ENCODE assay signal across 37 mouse cellular contexts in the genomic region with DNA sequence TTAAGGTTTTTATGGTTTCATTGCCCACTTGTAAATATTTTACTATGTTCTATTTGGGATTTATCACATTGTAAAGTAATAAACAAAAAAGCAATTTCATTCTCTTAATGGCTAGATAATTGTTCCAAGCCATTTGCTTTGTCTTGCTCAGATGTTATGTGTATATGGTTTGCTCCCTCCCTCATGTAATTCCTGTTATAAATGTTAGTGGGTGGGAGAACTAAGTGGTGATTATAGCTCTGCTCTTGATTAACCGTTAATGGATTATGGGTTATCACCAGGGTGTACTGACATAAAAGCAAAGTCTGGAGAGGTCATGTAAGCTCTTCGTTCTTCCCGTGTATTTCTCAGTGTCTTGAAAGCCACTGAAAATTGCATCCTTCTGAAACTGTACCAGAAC. TPM values are rescaled to one million over a fixed set of nuclear protein-coding genes. Genes with fewer than 3 reads are reported as not detected.
"Had no signal": no experiment of that assay in that cellular context is flagged by ENCODE, and none has a peak within 500 bp of the region (broad histone marks: within the 10 kb centered on the region; RNA-seq: fewer than 3 reads in every experiment).

No protein-coding gene starts in this region.

- H3K4me3 ChIP-seq: embryonic facial prominence, embryonic 10.5 days; embryonic facial prominence, embryonic 12.5 days; embryonic facial prominence, embryonic 13.5 days; embryonic facial prominence, embryonic 15.5 days; erythroblast, embryonic 14.5 days; forebrain, embryonic 10.5 days; forebrain, embryonic 12.5 days; forebrain, embryonic 13.5 days; forebrain, embryonic 15.5 days; gastrocnemius, adult 2 months had no signal

- H3K27me3 ChIP-seq: embryonic facial prominence, embryonic 12.5 days; embryonic facial prominence, embryonic 13.5 days; embryonic facial prominence, embryonic 15.5 days; forebrain, embryonic 12.5 days; forebrain, embryonic 13.5 days; forebrain, embryonic 15.5 days had no signal

- H3K27ac ChIP-seq: embryonic facial prominence, embryonic 10.5 days; embryonic facial prominence, embryonic 12.5 days; embryonic facial prominence, embryonic 13.5 days; embryonic facial prominence, embryonic 15.5 days; forebrain, embryonic 10.5 days; forebrain, embryonic 12.5 days; forebrain, embryonic 13.5 days; forebrain, embryonic 15.5 days; gastrocnemius, adult 2 months had no signal

- H3K36me3 ChIP-seq: embryonic facial prominence, embryonic 10.5 days; embryonic facial prominence, embryonic 12.5 days; embryonic facial prominence, embryonic 13.5 days; embryonic facial prominence, embryonic 15.5 days; forebrain, embryonic 10.5 days; forebrain, embryonic 12.5 days; forebrain, embryonic 15.5 days had no signal

- DNase-seq: cerebellum, adult 2 months; cerebellum, adult 8-10 months; cerebellum, adult 9-10 months; cerebellum, adult 9-11 months; cerebellum, postnatal 10 days; cerebellum, postnatal 14 days; cerebellum, postnatal 25 days; cerebellum, postnatal 36 days; embryo, embryonic 11 days; forebrain, postnatal 0 days; gastrocnemius, adult 2 months; gastrocnemius, postnatal 10 days; gastrocnemius, postnatal 14 days; gastrocnemius, postnatal 25 days; gastrocnemius, postnatal 36 days; heart, adult 11 months; heart, adult 18-20 months had no signal

- H3K9me3 ChIP-seq: embryonic facial prominence, embryonic 10.5 days; embryonic facial prominence, embryonic 12.5 days; embryonic facial prominence, embryonic 13.5 days; embryonic facial prominence, embryonic 15.5 days; forebrain, embryonic 10.5 days; forebrain, embryonic 12.5 days; forebrain, embryonic 13.5 days; forebrain, embryonic 15.5 days had no signal

- ATAC-seq: forebrain, embryonic 13.5 days; forebrain, embryonic 14.5 days; forebrain, embryonic 15.5 days; forebrain, embryonic 16.5 days; forebrain, postnatal 0 days had no signal

- H3K9ac ChIP-seq: embryonic facial prominence, embryonic 12.5 days; embryonic facial prominence, embryonic 13.5 days; embryonic facial prominence, embryonic 15.5 days; forebrain, embryonic 12.5 days; forebrain, embryonic 13.5 days; forebrain, embryonic 15.5 days; forebrain, postnatal 0 days had no signal

- H3K4me2 ChIP-seq: embryonic facial prominence, embryonic 12.5 days; embryonic facial prominence, embryonic 13.5 days; embryonic facial prominence, embryonic 15.5 days; forebrain, embryonic 12.5 days; forebrain, embryonic 13.5 days; forebrain, embryonic 15.5 days had no signal

RNA-seq across cellular contexts. Expression of a gene that starts 33.7 kb away (rescaled TPM):
- total RNA-seq: gastrocnemius, adult 18-20 months; gastrocnemius, adult 2 months; gastrocnemius, adult 8-10 months; gastrocnemius, postnatal 10 days; gastrocnemius, postnatal 14 days; gastrocnemius, postnatal 25 days; gastrocnemius, postnatal 36 days; gastrocnemius, postnatal 4 days had no signal
- polyA plus RNA-seq: erythroblast, embryonic 14.5 days had no signal

RNA-seq across cellular contexts. Expression of a gene that starts 34.1 kb away (rescaled TPM):
- total RNA-seq: common myeloid progenitor, adult 5-6 weeks; gastrocnemius, adult 18-20 months; gastrocnemius, adult 2 months; gastrocnemius, adult 8-10 months; gastrocnemius, postnatal 10 days; gastrocnemius, postnatal 14 days; gastrocnemius, postnatal 25 days; gastrocnemius, postnatal 36 days; gastrocnemius, postnatal 4 days; granulocyte monocyte progenitor cell, adult 5-6 weeks had no signal
- polyA plus RNA-seq: cerebellum, adult 2 months; embryonic facial prominence, embryonic 10.5 days; embryonic facial prominence, embryonic 14.5 days; erythroblast, embryonic 14.5 days; forebrain, embryonic 10.5 days; forebrain, embryonic 11.5 days; forebrain, embryonic 13.5 days; forebrain, embryonic 15.5 days; gonadal fat pad, adult 2 months had no signal

RNA-seq across cellular contexts. Expression of a gene that starts 41.7 kb away (rescaled TPM):
- total RNA-seq: common myeloid progenitor, adult 5-6 weeks; gastrocnemius, adult 18-20 months; gastrocnemius, adult 8-10 months; gastrocnemius, postnatal 14 days; gastrocnemius, postnatal 25 days; gastrocnemius, postnatal 36 days; gastrocnemius, postnatal 4 days; heart, adult 18-20 months had no signal
- polyA plus RNA-seq: embryonic facial prominence, embryonic 11.5 days; forebrain, embryonic 10.5 days; forebrain, embryonic 11.5 days had no signal
